Comparison of ENCODE assay signal across 12 mouse cellular contexts in genomic region chr1:63932484-63932883, GRCm38 (mm10).
"Had no signal": no experiment of that assay in that cellular context is flagged by ENCODE, and none has a peak within 500 bp of the region (broad histone marks: within the 10 kb centered on the region; RNA-seq: fewer than 3 reads in every experiment).

No protein-coding gene starts in this region.

- H3K9ac ChIP-seq: limb, embryonic 12.5 days; liver, embryonic 13.5 days; liver, postnatal 0 days; lung, embryonic 15.5 days; midbrain, embryonic 13.5 days had no signal

- H3K36me3 ChIP-seq: limb, embryonic 12.5 days; liver, embryonic 13.5 days; lung, embryonic 15.5 days; midbrain, embryonic 13.5 days had no signal

- H3K4me3 ChIP-seq: limb, embryonic 12.5 days; liver, embryonic 13.5 days; lung, embryonic 15.5 days; megakaryocyte, embryonic 14.5 days; midbrain, embryonic 13.5 days had no signal

- H3K4me1 ChIP-seq: limb, embryonic 12.5 days; liver, embryonic 13.5 days; lung, embryonic 15.5 days; megakaryocyte, embryonic 14.5 days had no signal

- H3K9me3 ChIP-seq: limb, embryonic 12.5 days; liver, embryonic 13.5 days; lung, embryonic 15.5 days; megakaryocyte, embryonic 14.5 days; midbrain, embryonic 13.5 days had no signal

- H3K27ac ChIP-seq: limb, embryonic 12.5 days; liver, embryonic 13.5 days; lung, embryonic 15.5 days; macrophage; midbrain, embryonic 13.5 days had no signal

- ATAC-seq: liver, postnatal 0 days; midbrain, embryonic 13.5 days had no signal

- H3K4me2 ChIP-seq: limb, embryonic 12.5 days; liver, embryonic 13.5 days; lung, embryonic 15.5 days; midbrain, embryonic 13.5 days had no signal

- DNase-seq: kidney, postnatal 25 days; liver; liver, embryonic 13.5 days; liver, postnatal 0 days; lung, postnatal 14 days; thymus, adult 18-20 months; thymus, postnatal 14 days had no signal

- H3K27me3 ChIP-seq: limb, embryonic 12.5 days; liver, embryonic 13.5 days; lung, embryonic 15.5 days had no signal
